Mouse (Mus musculus) brain, embryonic 14.5 days (tissue): ENCODE measurements around the gene Ccdc88c.

Experiments
- CTCF ChIP-seq: fragments of 200-500 bp; IDR thresholded peaks from 2 replicates; pipeline ENCODE4 v1.5.1; 2012; ENCODE audit warnings: inconsistent platforms, mild to moderate bottlenecking, moderate library complexity, borderline replicate concordance; ENCODE audit not compliant: insufficient read depth, insufficient read length; ENCODE audit errors: extremely low read depth
- POLR2A ChIP-seq: fragments of 200-500 bp; IDR thresholded peaks from 2 replicates; pipeline ENCODE4 v1.6.1; 2012; ENCODE audit warnings: mild to moderate bottlenecking, inconsistent platforms, borderline replicate concordance; ENCODE audit not compliant: poor library complexity, insufficient read depth, insufficient read length, severe bottlenecking; ENCODE audit errors: extremely low read depth

DNA sequence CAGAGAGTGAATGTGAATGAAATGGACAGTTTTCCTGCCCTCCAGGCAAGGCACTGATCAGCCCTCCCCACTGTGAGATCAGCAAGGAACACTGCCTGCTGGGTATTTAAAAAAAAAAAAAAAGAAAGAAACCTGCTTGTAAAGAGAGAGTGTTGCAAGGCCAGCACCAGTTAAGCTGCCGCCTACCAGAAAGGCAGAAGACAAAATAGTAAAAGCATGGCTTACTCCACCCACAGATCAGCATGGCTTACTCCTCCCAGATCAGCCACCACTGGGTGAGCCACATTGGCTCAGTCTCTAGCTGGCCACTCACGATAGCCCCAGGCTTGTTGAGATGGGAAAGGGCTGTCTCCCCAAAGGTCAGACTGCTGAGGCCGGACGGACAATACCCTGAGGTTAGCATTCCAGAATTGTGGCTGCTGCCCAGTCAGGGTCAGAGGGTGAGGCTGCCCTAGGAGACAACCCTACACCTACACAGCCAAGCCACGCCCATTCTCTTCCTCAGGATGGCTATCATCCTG is 32.4 kb downstream of the Ccdc88c start:
- TF ChIP-seq CTCF (no peak), POLR2A (no peak)
